Mouse (Mus musculus) right cerebral cortex, postnatal 4 days (tissue): Measurements from ENCODE around the gene Pram1.
A peak's percentile ranks its signal among the peaks of the same experiment; 100 is the strongest.

Experiments used
- DNase-seq: peaks from one replicate; pipeline ENCODE4 v3.0.0-alpha.2; 2022

Pram1 gene

DNA sequence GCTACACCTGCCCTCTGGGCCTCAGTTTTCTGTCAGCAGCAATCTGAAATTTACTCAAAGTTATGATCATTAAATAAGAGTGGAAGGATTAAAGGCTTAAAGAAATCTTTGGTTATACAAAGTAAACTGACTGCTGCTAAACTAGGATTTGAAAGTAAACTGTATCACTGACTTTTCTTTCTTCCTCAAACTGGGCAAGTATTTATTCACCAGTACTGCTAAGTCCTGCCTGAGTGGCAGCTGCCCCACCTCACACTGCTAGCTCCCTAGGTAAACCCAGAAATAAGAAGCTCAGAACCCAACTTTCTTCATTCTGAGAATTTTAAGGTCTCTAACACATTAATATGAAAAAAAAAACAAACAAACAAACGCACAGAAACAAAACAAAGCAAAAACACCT is 36.0 kb downstream of the Pram1 start:
- no peak for DNase-seq

DNA sequence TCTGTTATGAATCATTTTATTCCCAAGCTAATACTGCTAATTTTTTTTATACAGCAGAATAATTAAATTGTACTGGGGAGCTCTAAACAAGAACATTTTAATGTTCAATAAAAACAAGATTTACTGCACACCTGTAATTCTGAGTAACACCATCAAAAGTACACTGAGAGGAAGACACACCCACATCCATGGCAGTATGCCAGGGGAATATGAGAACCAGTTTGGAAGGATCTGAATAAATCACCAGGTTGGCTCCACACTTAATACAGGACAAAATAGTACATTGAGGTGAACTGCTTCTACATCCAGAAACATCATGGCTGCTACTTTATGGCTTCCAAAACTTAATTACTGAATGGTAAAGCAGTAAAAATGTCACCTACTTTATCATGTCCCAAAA is 37.6 kb downstream of the Pram1 start:
- DNase-seq = no peak

DNA sequence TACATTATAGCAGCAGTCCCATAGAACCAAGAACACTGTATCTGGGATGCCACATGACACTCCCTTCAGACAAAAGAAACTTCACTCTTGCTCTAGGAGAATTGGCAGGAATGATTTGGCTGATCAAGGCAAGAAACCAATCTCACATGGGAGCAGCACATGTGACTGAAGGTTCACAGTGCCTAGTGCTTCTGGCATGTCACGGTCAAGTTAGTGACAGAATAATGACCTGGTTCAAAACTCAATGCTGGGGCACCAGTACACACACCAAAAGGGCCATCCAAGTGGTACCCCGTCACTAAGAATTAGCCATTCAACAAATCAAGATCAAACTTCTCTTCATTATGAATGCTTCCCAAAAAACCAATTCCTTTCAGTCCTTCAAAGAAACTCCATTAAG is 38.2 kb downstream of the Pram1 start:
- DNase-seq = no peak

DNA sequence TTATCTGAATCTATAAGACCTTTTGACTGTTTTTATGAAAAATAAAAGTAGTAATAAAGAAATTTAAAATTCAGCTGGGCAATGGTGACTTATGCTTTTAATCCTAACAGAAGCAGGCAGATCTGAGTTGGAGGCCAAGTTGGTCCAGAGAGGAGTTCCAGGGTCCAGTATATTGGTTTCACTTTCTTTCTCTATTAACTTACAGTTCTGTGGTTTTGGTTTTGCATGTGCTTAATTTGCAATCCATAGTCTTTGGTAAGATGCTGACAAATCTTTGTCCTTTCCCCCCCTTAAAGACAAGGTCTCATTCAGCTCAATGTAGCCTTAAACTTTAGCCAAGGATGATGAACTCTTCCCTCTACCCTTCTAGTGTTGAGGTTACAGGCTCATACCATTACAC is 40.9 kb downstream of the Pram1 start:
- no peak for DNase-seq

DNA sequence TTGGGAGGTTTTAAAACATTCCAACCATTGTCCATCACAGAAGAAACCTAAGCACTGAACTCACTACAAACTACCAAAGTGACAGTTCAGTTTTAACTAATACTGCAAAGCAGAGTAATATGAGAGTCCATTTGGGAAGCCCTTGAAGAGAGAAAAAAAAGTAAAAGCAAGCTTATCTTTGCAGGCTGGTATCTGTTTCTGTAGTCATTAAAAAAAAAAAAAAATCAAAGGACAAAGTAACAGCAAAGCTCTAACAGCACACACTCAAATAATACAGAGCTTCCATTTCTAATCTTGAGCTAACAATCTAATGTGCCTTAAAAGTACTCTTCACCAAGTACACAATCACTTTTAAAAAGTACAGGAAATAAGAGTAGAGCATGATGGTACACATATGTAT is 43.9 kb downstream of the Pram1 start:
- DNase-seq = no peak

DNA sequence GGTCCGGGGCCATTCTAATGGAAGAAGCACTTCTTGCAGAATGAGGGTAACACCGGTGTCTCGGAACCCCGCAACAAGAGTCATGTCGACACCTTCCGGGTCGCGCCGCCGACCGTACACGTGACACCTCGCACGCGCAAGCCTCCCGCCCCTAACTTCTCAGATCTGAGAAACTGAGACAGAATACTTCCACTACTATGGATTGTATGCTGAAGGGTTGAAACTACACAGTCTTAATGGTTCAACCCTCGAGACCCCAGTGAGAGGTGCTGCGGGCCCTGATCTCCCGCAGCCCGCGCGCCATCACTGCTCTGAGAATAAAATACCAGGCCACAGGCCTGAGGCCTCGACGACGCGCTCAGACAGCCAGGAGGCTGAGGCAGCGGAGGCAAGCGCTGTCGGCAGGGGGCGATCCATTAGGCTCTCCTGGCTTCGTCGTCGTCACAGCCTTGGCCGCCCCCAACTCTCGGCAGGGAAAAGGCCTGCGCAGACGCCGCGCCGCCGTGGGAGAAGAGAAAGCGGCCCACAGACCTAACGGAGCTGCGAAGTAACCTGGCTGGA is 46.9 kb downstream of the Pram1 start:
- DNase-seq = peak; percentile 83

DNA sequence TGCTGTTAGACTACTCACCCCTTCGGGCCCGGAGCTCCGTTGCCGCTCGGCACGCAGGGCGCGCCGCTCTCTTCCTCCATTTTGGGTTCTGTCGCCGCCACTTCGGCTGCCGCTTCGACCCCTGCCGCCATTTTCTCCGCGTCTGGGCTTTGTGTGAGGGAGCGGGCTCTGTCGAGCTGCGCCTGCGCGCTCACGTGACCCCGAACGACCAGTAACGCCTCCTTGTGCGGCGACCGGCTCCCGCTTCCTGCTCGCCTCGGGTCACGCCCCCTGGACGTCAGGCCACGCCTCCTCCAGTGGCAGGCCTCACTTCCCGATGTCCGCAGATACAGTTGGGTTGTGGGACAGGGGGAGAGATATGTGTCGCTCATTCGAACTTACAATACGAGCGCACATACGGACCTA is 47.4 kb downstream of the Pram1 start:
- peak; percentile 97 for DNase-seq

DNA sequence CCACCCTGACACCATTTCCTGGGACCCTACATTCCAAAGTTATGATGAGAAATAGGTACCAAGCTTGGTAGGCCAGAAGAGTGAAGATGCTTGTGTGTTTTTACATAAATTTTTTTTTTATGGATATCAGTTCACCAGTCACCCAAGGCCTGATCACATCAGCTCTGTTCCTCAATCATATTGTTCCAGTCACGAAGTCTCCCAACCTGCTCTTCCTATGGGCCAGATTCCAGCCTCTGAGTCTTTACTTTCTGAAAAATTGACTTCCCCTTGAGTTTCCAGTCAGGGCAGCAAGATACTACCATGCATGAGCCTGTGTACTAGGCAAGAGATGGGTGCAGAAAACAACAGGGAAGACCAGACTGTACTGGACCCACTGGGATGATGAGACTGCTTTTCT is 48.9 kb downstream of the Pram1 start, which contains the start of gene Hnrnpm:
Hnrnpm (minus strand) TSS at position 101 of the 400 bp plus-strand sequence.
- no peak for DNase-seq
